Mouse (Mus musculus): ENCODE results near the gene Spata9. TPM values are rescaled to one million over a fixed set of nuclear protein-coding genes. Genes with fewer than 3 reads are reported as not detected.

Gene Spata9
- total RNA-seq (2023) = not detected

DNA sequence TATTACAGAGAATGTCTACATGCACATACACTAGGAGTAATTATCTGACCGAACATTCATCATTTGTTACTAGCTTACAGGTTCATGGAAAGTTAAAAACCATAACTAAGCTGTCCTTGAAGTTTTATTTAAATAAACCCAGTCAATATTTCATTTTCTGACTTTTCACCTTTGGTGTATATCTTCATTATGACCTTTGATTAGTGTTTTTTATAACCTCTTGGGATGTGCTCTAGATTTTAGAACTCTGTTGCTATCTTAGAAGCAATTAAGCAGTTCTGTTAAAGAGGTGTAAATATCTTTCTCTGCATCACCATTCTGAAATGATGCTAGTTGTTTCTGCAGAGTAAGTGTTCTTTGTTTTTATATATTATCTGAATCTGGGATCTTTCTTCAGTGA is at the start of gene Spata9:
Gene Spata9 (plus strand): TSS at position 301 of the 400 bp plus-strand sequence.

DNA sequence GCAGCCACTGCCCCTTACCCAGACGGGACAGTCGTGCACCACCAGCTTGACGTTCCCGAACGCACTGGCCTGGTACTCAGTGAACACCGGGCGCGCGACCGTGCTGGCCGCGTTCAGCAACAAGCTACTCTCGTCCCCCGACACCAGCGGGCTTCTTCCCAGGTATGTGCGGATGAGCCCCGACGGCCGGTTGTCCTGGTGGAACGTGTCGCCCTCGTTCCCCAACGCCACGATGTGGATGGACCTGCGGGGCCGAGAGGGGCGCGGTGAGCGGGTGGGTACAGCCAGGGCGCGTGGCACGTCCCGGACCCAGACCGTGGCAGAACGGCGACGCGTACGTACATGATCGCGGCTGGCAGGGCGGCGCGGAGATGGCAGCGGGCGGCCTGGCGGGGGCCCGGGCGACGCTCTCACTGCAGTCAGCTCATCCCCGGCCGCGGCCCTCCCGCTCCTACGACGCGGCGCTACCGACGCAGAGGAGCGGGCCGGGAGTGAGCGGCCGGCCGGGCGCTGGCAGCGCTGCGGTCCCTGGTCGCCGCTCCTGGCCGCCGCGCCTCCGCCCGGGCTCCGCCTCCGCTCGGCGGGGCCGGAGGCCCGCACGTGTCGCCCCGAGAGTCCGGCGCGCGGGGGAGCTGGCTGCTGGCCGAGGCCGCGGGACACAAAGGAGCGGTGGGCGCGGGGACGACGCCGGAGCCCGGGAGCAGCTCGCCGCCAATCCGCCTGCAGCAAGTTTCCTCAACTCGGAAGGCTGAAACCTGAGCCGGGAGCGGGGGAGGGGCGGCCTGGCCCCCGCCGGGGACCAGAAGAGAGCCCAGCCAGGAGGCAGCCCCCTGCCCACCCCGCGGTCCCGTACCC is 23.5 kb upstream of the Spata9 start, which contains the start of gene Rhobtb3:
Gene Rhobtb3 (minus strand): TSS at position 737 of the 855 bp plus-strand sequence.

DNA sequence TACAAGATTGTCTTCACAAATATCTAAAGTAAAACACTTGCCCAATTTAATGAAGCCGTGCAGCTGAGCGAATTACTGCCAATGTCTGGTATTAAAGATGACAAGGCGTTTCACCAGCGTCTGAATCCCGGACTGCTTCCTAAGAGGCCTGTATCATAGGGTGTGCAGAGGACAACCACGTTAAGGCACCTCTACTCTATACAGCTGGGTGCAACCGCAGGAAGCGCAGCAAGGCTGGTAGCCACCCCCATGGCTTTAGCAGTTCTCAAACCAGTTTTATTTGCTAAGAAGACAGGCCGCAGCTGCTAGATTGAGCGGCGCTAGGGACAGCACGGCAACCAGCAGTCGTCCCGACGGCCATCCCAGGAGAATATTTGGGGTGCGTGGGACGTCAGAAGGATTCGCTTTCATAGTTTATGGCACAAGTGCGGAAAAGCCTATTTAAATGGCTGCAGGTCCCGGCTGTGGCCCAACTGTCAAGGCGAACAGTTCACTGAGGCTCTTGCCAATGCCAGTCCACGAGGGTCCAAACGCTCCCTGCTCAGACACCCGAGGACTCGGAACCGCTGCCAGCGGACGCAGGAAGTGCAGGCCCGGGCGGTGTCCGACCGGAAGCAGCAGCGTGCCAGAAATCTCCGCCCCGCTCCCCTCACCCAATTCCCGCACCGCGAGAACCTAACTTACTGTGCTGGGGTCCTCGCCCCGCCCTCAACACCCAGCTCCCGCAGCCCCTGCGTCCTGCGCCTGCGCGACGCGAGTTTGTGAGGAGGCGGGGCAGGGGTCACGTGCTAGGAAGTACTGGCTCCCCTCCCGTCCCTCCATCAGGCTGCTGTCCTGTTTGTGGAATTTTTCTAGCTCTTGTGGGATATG is 51.3 kb downstream of the Spata9 start, which contains the start of gene Rfesd:
Gene Rfesd (minus strand): TSS at position 746 of the 870 bp plus-strand sequence.

Other genes starting within 250 kb of the Spata9 start
- 100 to 1,000 TPM; 269 to 315 TPM for gene Glrx, start 127.3 kb upstream of the Spata9 start, total RNA-seq (2023)
- 1 to 10 TPM in 1 of 2 experiments, under 1 TPM in 1; 0.51 to 1.4 TPM for gene Rhobtb3, start 23.2 kb upstream of the Spata9 start, total RNA-seq (2023)
- 1 to 10 TPM; 6.4 to 7.6 TPM for gene Rfesd, start 51.6 kb downstream of the Spata9 start, total RNA-seq (2023)
- gene Gpr150, start 89.8 kb downstream of the Spata9 start, total RNA-seq (2023) = under 1 TPM in 1 of 2 experiments, not detected in 1; 0.16 TPM
- gene Arsk, start 131.5 kb downstream of the Spata9 start, total RNA-seq (2023) = 1 to 10 TPM; 5.9 to 7.7 TPM
- gene Ttc37, start 131.6 kb downstream of the Spata9 start, total RNA-seq (2023) = 10 to 100 TPM in 1 of 2 experiments, 1 to 10 TPM in 1; 7.9 to 10.5 TPM